Mouse (Mus musculus) forebrain, embryonic 11.5 days (tissue): Measurements from ENCODE around the gene Stap1. TPM values are rescaled to one million over a fixed set of nuclear protein-coding genes. Genes with fewer than 3 reads are reported as not detected.

Source experiments
- ATAC-seq: fragments of 200-750 bp; cut with Nextera tagmentation; replicated peaks from 2 replicates; pipeline ENCODE4 v1.8.0; 2017; ENCODE audit warnings: moderate TSS enrichment; ENCODE audit not compliant: low FRiP score
- DNase-seq: peaks from one replicate; pipeline ENCODE4 v3.0.0-alpha.2; 2017; ENCODE audit warnings: low spot score
- H3K27ac ChIP-seq: fragments of 300-500 bp; sonication (generic); 2 replicates; pipeline ENCODE4 v1.5.1; 2014; ENCODE audit warnings: low read depth, low read length
- H3K27me3 ChIP-seq: fragments of 300-500 bp; sonication (generic); 2 replicates; pipeline ENCODE4 v1.6.1; 2014; ENCODE audit warnings: mild to moderate bottlenecking, low read length, mixed read lengths; ENCODE audit not compliant: control insufficient read depth, insufficient read depth
- H3K36me3 ChIP-seq: fragments of 300-500 bp; sonication (generic); 2 replicates; pipeline ENCODE4 v1.6.1; 2014; ENCODE audit warnings: mild to moderate bottlenecking, low read length, moderate library complexity, mixed read lengths; ENCODE audit not compliant: control insufficient read depth, insufficient read depth
- H3K4me1 ChIP-seq: fragments of 300-500 bp; sonication (generic); replicated peaks from 2 replicates; pipeline ENCODE4 v1.6.1; 2014; ENCODE audit warnings: low read length, mixed read lengths; ENCODE audit not compliant: control insufficient read depth, insufficient read depth
- H3K4me2 ChIP-seq: fragments of 300-500 bp; sonication (generic); 2 replicates; pipeline ENCODE4 v1.6.1; 2014; ENCODE audit warnings: low read depth, mild to moderate bottlenecking, low read length, moderate library complexity, mixed read lengths; ENCODE audit not compliant: severe bottlenecking
- H3K4me3 ChIP-seq: fragments of 300-500 bp; sonication (generic); 2 replicates; pipeline ENCODE4 v1.5.1; 2014; ENCODE audit warnings: low read depth, low read length
- H3K9ac ChIP-seq: fragments of 300-500 bp; sonication (generic); 2 replicates; pipeline ENCODE4 v1.6.1; 2014; ENCODE audit warnings: low read length
- H3K9me3 ChIP-seq: fragments of 300-500 bp; sonication (generic); 2 replicates; pipeline ENCODE4 v1.6.1; 2016; ENCODE audit warnings: low read length, mixed read lengths; ENCODE audit not compliant: control insufficient read depth
- WGBS: fragments of 180-500 bp; shearing (Covaris S2); extraction: QIAGEN DNeasy Blood & Tissue Kit; methylation state at CpG from one replicate; pipeline ENCODE4 v1.1.7; 2014; 5-methylcytosine and 5-hydroxymethylcytosine counted together
- polyA plus RNA-seq: library from polyadenylated mRNA; unstranded; fragments of >200 nt; fragmentation: Nextera tagmentation; extraction: Ambion mirVana; gene quantifications from 2 replicates; pipeline ENCODE4 v1.2.1, GENCODE M21; 2014

Gene Stap1
- polyA plus RNA-seq, 1 experiment from 2014 or later: 0.20 TPM

GRCm38 (mm10) chr5:86072756-86073386 lies 1.3 kb downstream of the Stap1 start:
- no peaks in the 10 kb centered on the region for H3K9me3 ChIP-seq
- no peaks in the 10 kb centered on the region for H3K4me1 ChIP-seq
- DNase-seq (no peak), ATAC-seq (no peak)
- H3K27me3 ChIP-seq: no peaks in the 10 kb centered on the region
- 87% methylated on average over 4 of the region's 4 CpGs for WGBS
- no peaks in the 10 kb centered on the region for H3K36me3 ChIP-seq
- no peak overlapping the region for H3K27ac ChIP-seq
- H3K4me3 ChIP-seq: no peak overlapping the region
- no peak overlapping the region for H3K4me2 ChIP-seq
- H3K9ac ChIP-seq: no peak overlapping the region

- Histone ChIP-seq H3K27ac (no peak overlapping the region), H3K9ac (no peak overlapping the region), H3K27me3 (no peaks in the 10 kb centered on the region), H3K4me3 (no peak overlapping the region), H3K4me2 (no peak overlapping the region), H3K36me3 (no peaks in the 10 kb centered on the region), H3K4me1 (no peaks in the 10 kb centered on the region), H3K9me3 (no peaks in the 10 kb centered on the region)
- DNase-seq: no peak
- WGBS: 80% methylated on average over 3 of the region's 3 CpGs
- no peak for ATAC-seq
Measured at GRCm38 (mm10) chr5:86078720-86079334, 7.3 kb downstream of the Stap1 start.

GRCm38 (mm10) chr5:86083987-86084386 lies 12.4 kb downstream of the Stap1 start:
- Histone ChIP-seq H3K27ac (no peak overlapping the region), H3K9ac (no peak overlapping the region), H3K4me1 (no peaks in the 10 kb centered on the region), H3K4me2 (no peak overlapping the region), H3K9me3 (no peaks in the 10 kb centered on the region), H3K36me3 (no peaks in the 10 kb centered on the region), H3K27me3 (no peaks in the 10 kb centered on the region), H3K4me3 (no peak overlapping the region)
- ATAC-seq: no peak
- no peak for DNase-seq
- 84% methylated on average over 6 of the region's 6 CpGs for WGBS

DNA sequence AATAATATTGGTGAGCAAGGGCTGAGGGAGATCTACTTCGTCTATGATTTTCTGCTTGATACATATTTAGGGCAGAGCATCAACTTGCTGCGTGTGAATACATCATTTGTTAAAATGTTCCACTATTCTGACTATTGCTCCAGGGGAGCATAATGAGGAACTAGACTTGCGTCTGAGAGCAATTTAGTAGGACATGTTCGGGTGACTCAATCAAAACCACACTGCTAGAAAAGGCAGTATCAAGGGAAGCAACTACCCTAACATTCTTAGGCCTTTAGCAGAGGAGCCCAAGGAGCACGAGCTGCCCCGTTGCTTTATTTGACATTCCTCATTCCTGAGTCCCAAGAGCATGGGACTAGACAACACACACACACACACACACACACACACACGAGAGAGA lies 13.4 kb downstream of the Stap1 start:
- Histone ChIP-seq H3K4me2 (no peak overlapping the region), H3K4me1 (no peaks in the 10 kb centered on the region), H3K9ac (no peak overlapping the region), H3K27me3 (no peaks in the 10 kb centered on the region), H3K27ac (no peak overlapping the region), H3K9me3 (no peaks in the 10 kb centered on the region), H3K4me3 (no peak overlapping the region), H3K36me3 (no peaks in the 10 kb centered on the region)
- 89% methylated on average over 7 of the region's 7 CpGs for WGBS
- no peak for ATAC-seq
- no peak for DNase-seq

- Histone ChIP-seq H3K9me3 (no peaks in the 10 kb centered on the region), H3K4me3 (no peak overlapping the region), H3K27ac (no peak overlapping the region), H3K36me3 (no peaks in the 10 kb centered on the region), H3K9ac (no peak overlapping the region), H3K4me1 (no peaks in the 10 kb centered on the region), H3K4me2 (no peak overlapping the region), H3K27me3 (no peaks in the 10 kb centered on the region)
- 84% methylated on average over 6 of the region's 6 CpGs for WGBS
- DNase-seq: no peak
- ATAC-seq: no peak
Measured at GRCm38 (mm10) chr5:86086751-86087150, 15.2 kb downstream of the Stap1 start.

DNA sequence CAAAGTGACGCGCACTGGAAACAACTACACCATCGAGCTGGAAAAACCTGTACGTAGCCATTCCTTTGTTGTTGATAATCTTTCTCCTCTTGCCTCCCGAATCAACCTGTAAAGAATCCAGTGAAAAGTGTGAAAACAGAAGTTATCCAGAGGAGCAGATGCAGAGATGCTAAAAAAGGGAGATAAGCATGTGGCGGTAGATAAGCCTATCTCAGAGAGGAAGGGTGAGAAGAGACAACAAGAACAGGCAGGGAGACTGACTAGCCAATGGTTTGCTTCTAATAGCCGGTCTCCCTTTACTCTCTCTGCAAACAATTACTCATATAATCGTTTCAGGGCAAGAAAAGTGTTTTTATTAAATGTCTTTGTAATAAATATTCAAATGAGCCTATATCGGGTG lies 23.2 kb downstream of the Stap1 start:
- no peaks in the 10 kb centered on the region for H3K36me3 ChIP-seq
- no peaks in the 10 kb centered on the region for H3K9me3 ChIP-seq
- no peak overlapping the region for H3K4me2 ChIP-seq
- H3K4me1 ChIP-seq: no peaks in the 10 kb centered on the region
- H3K27ac ChIP-seq: no peak overlapping the region
- ATAC-seq (no peak), DNase-seq (no peak)
- no peaks in the 10 kb centered on the region for H3K27me3 ChIP-seq
- H3K9ac ChIP-seq: no peak overlapping the region
- no peak overlapping the region for H3K4me3 ChIP-seq
- WGBS: 89% methylated on average over 9 of the region's 9 CpGs

DNA sequence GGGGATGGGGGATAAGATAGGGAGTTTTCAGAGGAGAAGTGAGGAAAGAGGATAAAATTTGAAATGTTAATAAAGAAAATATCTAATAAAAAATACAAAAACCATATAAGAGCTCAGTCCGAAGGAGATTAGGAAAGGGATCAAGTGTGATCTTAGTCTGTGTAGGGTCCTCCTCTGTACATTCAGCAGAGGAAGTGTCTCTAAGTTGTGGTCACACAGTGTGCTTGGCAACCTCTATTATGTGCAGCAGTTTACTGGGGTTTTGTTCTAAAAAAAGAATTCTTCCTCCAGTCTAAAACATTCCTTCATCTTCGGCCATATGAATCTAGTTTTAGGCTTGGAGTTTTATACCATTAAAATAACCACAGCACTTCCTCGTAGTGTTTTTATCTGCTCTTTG lies 27.4 kb downstream of the Stap1 start:
- WGBS: 86% methylated on average over 3 of the region's 3 CpGs

DNA sequence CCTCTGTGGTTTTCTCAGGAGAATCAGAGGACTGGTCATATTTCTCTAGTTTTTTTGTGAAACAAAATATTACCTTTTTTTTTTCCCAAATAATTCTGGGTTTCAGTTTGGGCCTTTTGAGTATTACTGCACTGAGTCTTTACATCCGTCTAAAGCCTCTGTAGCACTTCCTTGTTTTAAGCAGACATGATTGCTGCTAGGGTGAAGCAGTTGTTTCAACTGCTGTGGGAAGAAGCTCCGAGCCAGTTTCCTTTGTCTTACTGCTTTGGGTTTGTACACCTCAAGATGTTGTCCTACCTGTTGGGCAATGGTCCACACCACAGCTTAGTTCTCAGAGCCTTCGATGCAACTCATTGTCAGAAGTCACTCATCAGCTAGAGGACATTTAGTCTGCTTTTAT lies 29.1 kb downstream of the Stap1 start:
- no peak overlapping the region for H3K9ac ChIP-seq
- WGBS: 87% methylated on average over 3 of the region's 3 CpGs
- DNase-seq: no peak
- no peaks in the 10 kb centered on the region for H3K27me3 ChIP-seq
- H3K4me2 ChIP-seq: no peak overlapping the region
- no peaks in the 10 kb centered on the region for H3K4me1 ChIP-seq
- no peak overlapping the region for H3K27ac ChIP-seq
- no peaks in the 10 kb centered on the region for H3K36me3 ChIP-seq
- ATAC-seq: no peak
- no peaks in the 10 kb centered on the region for H3K9me3 ChIP-seq
- H3K4me3 ChIP-seq: no peak overlapping the region

More for the DNA sequence above, 27.4 kb downstream of the Stap1 start:
- no peaks in the 10 kb centered on the region for H3K27me3 ChIP-seq
- DNase-seq (no peak), ATAC-seq (no peak)
- no peak overlapping the region for H3K9ac ChIP-seq
- no peak overlapping the region for H3K4me2 ChIP-seq
- no peaks in the 10 kb centered on the region for H3K36me3 ChIP-seq
- H3K27ac ChIP-seq: no peak overlapping the region
- no peak overlapping the region for H3K4me3 ChIP-seq
- H3K9me3 ChIP-seq: no peaks in the 10 kb centered on the region
- no peaks in the 10 kb centered on the region for H3K4me1 ChIP-seq

GRCm38 (mm10) chr5:86102176-86102575 lies 30.6 kb downstream of the Stap1 start:
- H3K4me3 ChIP-seq: no peak overlapping the region
- DNase-seq (no peak), ATAC-seq (no peak)
- H3K27ac ChIP-seq: no peak overlapping the region
- H3K27me3 ChIP-seq: no peaks in the 10 kb centered on the region
- H3K9ac ChIP-seq: no peak overlapping the region
- no peak overlapping the region for H3K4me2 ChIP-seq
- H3K36me3 ChIP-seq: no peaks in the 10 kb centered on the region
- 96% methylated on average over 2 of the region's 2 CpGs for WGBS
- no peaks in the 10 kb centered on the region for H3K9me3 ChIP-seq
- H3K4me1 ChIP-seq: no peaks in the 10 kb centered on the region
